Mouse (Mus musculus) forebrain, postnatal 0 days (tissue): Measurements from ENCODE around the gene Tagap. TPM values are rescaled to one million over a fixed set of nuclear protein-coding genes. Genes with fewer than 3 reads are reported as not detected.

Experiments
- ATAC-seq: fragments of 200-750 bp; cut with Nextera tagmentation; 2 replicates; pipeline ENCODE4 v1.8.0; 2017; ENCODE audit warnings: mild to moderate bottlenecking, moderate library complexity
- DNase-seq: peaks from one replicate; pipeline ENCODE4 v3.0.0-alpha.2; 2015
- H3K27ac ChIP-seq: fragments of 300-500 bp; sonication (generic); 2 replicates; pipeline ENCODE4 v1.5.1; 2014; ENCODE audit warnings: low read depth, mild to moderate bottlenecking, antibody characterized with exemption, low read length, moderate library complexity, mixed read lengths
- H3K27me3 ChIP-seq: fragments of 300-500 bp; sonication (generic); 2 replicates; pipeline ENCODE4 v1.6.1; 2014; ENCODE audit warnings: mild to moderate bottlenecking, low read length, mixed read lengths; ENCODE audit not compliant: insufficient read depth
- H3K36me3 ChIP-seq: fragments of 300-500 bp; sonication (generic); 2 replicates; pipeline ENCODE4 v1.6.1; 2014; ENCODE audit warnings: mild to moderate bottlenecking, moderate library complexity; ENCODE audit not compliant: insufficient read depth
- H3K4me1 ChIP-seq: fragments of 300-500 bp; sonication (generic); 2 replicates; pipeline ENCODE4 v1.6.1; 2014; ENCODE audit warnings: antibody characterized with exemption; ENCODE audit not compliant: insufficient read depth
- H3K4me2 ChIP-seq: fragments of 300-500 bp; sonication (generic); 2 replicates; pipeline ENCODE4 v1.6.1; 2014; ENCODE audit warnings: low read depth, mild to moderate bottlenecking, moderate library complexity
- H3K4me3 ChIP-seq: fragments of 300-500 bp; sonication (generic); 2 replicates; pipeline ENCODE4 v1.5.1; 2014; ENCODE audit warnings: low read depth, low read length, mixed read lengths
- H3K9ac ChIP-seq: fragments of 300-500 bp; sonication (generic); 2 replicates; pipeline ENCODE4 v1.6.1; 2014; ENCODE audit warnings: mild to moderate bottlenecking
- H3K9me3 ChIP-seq: fragments of 300-500 bp; sonication (generic); 2 replicates; pipeline ENCODE4 v1.6.1; 2016; ENCODE audit warnings: low read length
- CTCF ChIP-seq: sonication (generic); IDR thresholded peaks from 2 replicates; pipeline ENCODE4 v1.5.1; 2016; ENCODE audit warnings: antibody characterized with exemption, control low read depth, low read depth
- WGBS: fragments of 180-500 bp; shearing (Covaris S2); extraction: QIAGEN DNeasy Blood & Tissue Kit; methylation state at CpG from one replicate; pipeline ENCODE4 v1.1.7; 2014; 5-methylcytosine and 5-hydroxymethylcytosine counted together
- polyA plus RNA-seq: library from polyadenylated mRNA; unstranded; fragments of >200 nt; fragmentation: Nextera tagmentation; extraction: Ambion mirVana; gene quantifications from 2 replicates; pipeline ENCODE4 v1.2.1, GENCODE M21; 2015
- total RNA-seq: library from RNA; depleted of rRNA; stranded (reverse); fragments of >200 nt; gene quantifications from 2 replicates; pipeline ENCODE4 v1.2.3, GENCODE M21; 2014

Gene Tagap
- total and polyA plus RNA-seq, 2 experiments from 2014 or later = 0.47 to 0.62 TPM

- no peak overlapping the region for H3K4me2 ChIP-seq
- peaks cover 5% of the 10 kb centered on the region; the same call in 1 of the 2 replicates for H3K9me3 ChIP-seq
- no peak overlapping the region for H3K9ac ChIP-seq
- no peak overlapping the region for H3K27ac ChIP-seq
- no peak overlapping the region for H3K4me3 ChIP-seq
- 73% methylated on average over 2 of the region's 2 CpGs for WGBS
- no peak for TF ChIP-seq CTCF
- no peaks in the 10 kb centered on the region for H3K36me3 ChIP-seq
- H3K27me3 ChIP-seq = no peaks in the 10 kb centered on the region; the same call in 1 of the 2 replicates
- H3K4me1 ChIP-seq = no peaks in the 10 kb centered on the region
- no peak for DNase-seq
- no peak for ATAC-seq
These were observed 11.1 kb upstream of the Tagap start for GRCm38 (mm10) chr17:7914596-7915227.

- Histone ChIP-seq H3K36me3 (no peaks in the 10 kb centered on the region), H3K9me3 (peaks cover 5% of the 10 kb centered on the region; the same call in 1 of the 2 replicates), H3K4me2 (no peak overlapping the region), H3K27ac (no peak overlapping the region), H3K27me3 (no peaks in the 10 kb centered on the region; the same call in 1 of the 2 replicates), H3K4me3 (no peak overlapping the region), H3K9ac (no peak overlapping the region), H3K4me1 (no peaks in the 10 kb centered on the region)
- TF ChIP-seq CTCF = no peak
- DNase-seq (no peak), ATAC-seq (no peak)
- 90% methylated on average over 9 of the region's 9 CpGs for WGBS
These were observed 10.0 kb upstream of the Tagap start for GRCm38 (mm10) chr17:7915791-7916190.

GRCm38 (mm10) chr17:7916782-7917574 is 8.8 kb upstream of the Tagap start:
- no peak for TF ChIP-seq CTCF
- ATAC-seq (no peak), DNase-seq (no peak)
- Histone ChIP-seq H3K9ac (no peak overlapping the region), H3K4me3 (no peak overlapping the region), H3K9me3 (no peaks in the 10 kb centered on the region), H3K4me1 (no peaks in the 10 kb centered on the region), H3K27ac (no peak overlapping the region), H3K4me2 (no peak overlapping the region), H3K36me3 (no peaks in the 10 kb centered on the region), H3K27me3 (no peaks in the 10 kb centered on the region)
- WGBS = 82% methylated on average over 12 of the region's 12 CpGs

GRCm38 (mm10) chr17:7918355-7918754 is 7.4 kb upstream of the Tagap start:
- 67% methylated on average over 2 of the region's 2 CpGs for WGBS
- Histone ChIP-seq H3K9ac (no peak overlapping the region), H3K9me3 (no peaks in the 10 kb centered on the region), H3K27ac (no peak overlapping the region), H3K27me3 (no peaks in the 10 kb centered on the region), H3K4me3 (no peak overlapping the region), H3K4me1 (no peaks in the 10 kb centered on the region), H3K36me3 (no peaks in the 10 kb centered on the region), H3K4me2 (no peak overlapping the region)
- no peak for TF ChIP-seq CTCF
- ATAC-seq (no peak), DNase-seq (no peak)

DNA sequence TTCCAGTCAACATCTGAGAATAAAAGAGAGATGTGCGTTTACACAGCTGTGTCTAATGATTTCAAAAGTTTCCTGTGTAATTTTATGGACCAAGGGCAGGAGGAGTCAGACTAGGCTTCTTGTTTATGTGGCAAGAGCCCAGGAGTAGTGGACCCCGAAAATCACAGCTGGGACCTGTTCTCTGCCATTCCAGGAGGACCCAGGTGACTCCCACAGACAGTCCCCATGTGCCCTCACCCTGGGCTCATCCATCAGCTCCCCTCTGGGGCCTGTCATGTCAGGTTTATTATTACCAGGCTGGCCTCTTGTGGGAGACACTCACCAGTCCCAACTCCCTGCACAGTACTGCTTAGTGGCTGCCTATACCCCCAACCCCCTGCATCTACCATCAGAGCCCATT is 6.6 kb upstream of the Tagap start:
- no peak overlapping the region for H3K9ac ChIP-seq
- no peak for DNase-seq
- 81% methylated on average over 2 of the region's 2 CpGs for WGBS

GRCm38 (mm10) chr17:7922564-7922963 is 3.2 kb upstream of the Tagap start:
- WGBS = 89% methylated on average over 5 of the region's 5 CpGs
- H3K9me3 ChIP-seq = no peaks in the 10 kb centered on the region
- no peaks in the 10 kb centered on the region for H3K4me1 ChIP-seq
- ATAC-seq = no peak
- no peak for TF ChIP-seq CTCF
- no peak overlapping the region for H3K9ac ChIP-seq
- no peak overlapping the region for H3K4me2 ChIP-seq
- no peaks in the 10 kb centered on the region for H3K27me3 ChIP-seq
- H3K36me3 ChIP-seq = no peaks in the 10 kb centered on the region
- DNase-seq = no peak
- H3K4me3 ChIP-seq = no peak overlapping the region
- H3K27ac ChIP-seq = no peak overlapping the region

More for the DNA sequence above, 6.6 kb upstream of the Tagap start:
- no peak for ATAC-seq
- H3K9me3 ChIP-seq = no peaks in the 10 kb centered on the region
- no peak for TF ChIP-seq CTCF
- no peaks in the 10 kb centered on the region for H3K36me3 ChIP-seq
- H3K27me3 ChIP-seq = no peaks in the 10 kb centered on the region
- no peaks in the 10 kb centered on the region for H3K4me1 ChIP-seq
- no peak overlapping the region for H3K27ac ChIP-seq
- H3K4me2 ChIP-seq = no peak overlapping the region
- no peak overlapping the region for H3K4me3 ChIP-seq

DNA sequence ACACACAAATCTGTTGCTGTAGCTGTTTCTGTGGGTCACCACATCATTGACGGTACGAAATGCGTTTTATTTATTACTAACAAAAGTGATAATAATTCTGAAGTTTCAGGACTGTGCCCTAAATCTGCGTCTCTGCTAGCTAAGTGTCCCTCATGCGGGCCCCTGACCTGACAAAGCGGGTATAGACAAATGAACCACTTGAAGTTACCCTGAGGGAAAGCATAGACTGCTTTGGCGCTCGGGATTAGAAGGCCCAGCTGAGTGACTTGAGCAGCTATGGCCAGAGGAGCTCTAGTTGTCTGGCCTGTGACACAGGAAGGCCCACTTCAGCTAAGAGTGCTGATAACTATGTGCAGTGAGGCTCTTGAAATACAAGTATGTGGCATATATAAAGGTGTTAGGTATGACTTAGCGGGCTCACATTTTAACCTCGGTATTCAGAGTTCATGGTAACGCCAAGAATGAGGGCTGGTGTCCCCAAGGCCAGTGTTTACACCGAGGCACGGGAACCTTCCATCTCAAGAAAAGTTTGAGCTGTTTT is 1.5 kb upstream of the Tagap start:
- DNase-seq = no peak
- TF ChIP-seq CTCF = no peak
- Histone ChIP-seq H3K4me2 (no peak overlapping the region), H3K4me3 (no peak overlapping the region), H3K27me3 (no peaks in the 10 kb centered on the region), H3K36me3 (no peaks in the 10 kb centered on the region), H3K27ac (no peak overlapping the region), H3K9ac (no peak overlapping the region), H3K9me3 (no peaks in the 10 kb centered on the region), H3K4me1 (no peaks in the 10 kb centered on the region)
- ATAC-seq = no peak
- WGBS = 91% methylated on average over 13 of the region's 13 CpGs
